Mouse (Mus musculus) layer of hippocampus, adult 9-10 months (tissue): ENCODE data around the gene Med17.

Experiments
- DNase-seq: peaks from one replicate; pipeline ENCODE4 v3.0.0; 2022; ENCODE audit warnings: low spot score

Med17 gene

GRCm38 (mm10) chr9:15237516-15238296 lies 42.0 kb downstream of the Med17 start:
- DNase-seq: no peak

DNA sequence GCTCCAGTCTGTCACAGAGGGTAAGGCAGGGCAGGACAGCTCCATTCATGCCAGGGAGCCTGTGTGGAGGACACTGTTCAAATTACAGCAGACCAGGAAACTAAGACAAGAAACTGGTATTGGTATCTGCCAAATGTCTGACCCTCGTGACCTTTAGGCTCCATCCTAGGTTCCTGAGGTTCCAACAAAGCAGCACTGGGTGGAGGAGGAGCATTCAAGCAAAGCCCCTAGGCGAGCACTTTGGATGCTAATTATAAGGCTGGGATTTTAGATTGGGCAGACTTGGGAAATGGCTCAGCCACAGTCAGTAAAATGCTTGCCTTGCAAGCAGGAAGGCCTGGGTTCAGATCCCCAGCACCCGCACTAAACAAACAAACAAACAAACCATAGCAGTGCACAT lies 43.7 kb downstream of the Med17 start:
- no peak for DNase-seq

DNA sequence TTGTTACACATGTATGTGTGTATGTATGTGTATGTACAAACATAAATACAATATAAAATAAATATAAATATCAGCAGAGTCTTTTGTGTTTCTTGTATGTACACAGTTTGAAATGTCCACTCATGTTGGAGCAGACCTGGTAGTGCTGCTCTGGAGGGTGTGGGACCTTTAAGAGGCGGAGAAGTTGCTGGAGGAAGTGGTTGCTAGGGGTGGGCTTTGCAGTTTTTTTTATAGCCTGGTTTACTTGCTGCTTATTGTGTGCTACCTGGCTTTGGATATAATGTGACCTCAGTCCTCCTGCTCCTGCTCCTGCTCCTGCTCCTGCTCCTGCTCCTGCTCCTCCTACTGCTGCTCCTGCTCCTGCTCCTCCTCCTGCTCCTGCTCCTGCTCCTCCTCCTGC lies 46.1 kb downstream of the Med17 start:
- no peak for DNase-seq

- DNase-seq: no peak
Measured at GRCm38 (mm10) chr9:15232445-15232844, 47.3 kb downstream of the Med17 start.

DNA sequence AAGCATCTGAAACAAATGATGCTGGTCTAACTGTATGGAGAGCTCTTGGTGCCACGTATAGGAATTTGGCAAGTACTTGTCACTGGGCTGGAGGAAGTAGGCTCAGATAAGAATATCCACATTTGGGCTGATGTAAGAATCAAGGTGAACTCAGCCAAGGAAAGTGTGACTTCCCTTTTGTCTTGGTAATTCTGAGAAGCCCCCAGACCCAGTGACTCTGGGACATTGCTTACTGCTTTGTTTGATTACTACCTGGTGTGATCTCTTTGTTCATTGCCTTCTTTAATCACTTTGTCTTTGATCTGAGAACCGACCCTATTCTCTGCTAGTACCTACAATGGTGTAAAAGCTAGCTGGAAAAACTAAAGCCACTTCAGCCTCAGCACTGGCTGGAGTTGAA lies 54.8 kb downstream of the Med17 start:
- DNase-seq: no peak

DNA sequence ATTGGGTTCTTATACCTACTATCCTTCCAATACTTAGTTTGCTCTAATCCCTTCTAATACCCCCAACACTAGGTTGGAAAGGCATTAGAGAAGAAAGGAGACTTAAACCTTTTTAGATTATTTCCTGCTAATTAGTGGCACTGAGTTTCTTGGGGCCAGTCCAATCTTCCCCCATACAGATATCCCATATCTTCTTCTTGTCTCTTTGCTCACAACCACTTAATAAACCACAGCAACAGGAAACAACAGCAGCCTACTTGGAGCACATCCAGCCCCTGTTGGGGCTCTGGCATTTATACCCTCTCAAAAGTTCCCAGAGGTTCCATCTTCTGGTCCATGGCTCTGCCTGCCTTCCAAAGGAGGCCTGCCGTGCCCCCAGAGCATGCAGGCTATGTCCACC lies 66.0 kb downstream of the Med17 start:
- DNase-seq: no peak

- DNase-seq: no peak
Measured at GRCm38 (mm10) chr9:15211876-15212275, 67.9 kb downstream of the Med17 start.
